Mouse (Mus musculus) lung, postnatal 0 days (tissue): ENCODE measurements around the gene Rnase13.

ENCODE experiments used
- CTCF ChIP-seq: IDR thresholded peaks from 2 replicates; pipeline ENCODE4 v1.5.1; 2016; ENCODE audit warnings: antibody characterized with exemption, mild to moderate bottlenecking
- EP300 ChIP-seq: IDR thresholded peaks from 2 replicates; pipeline ENCODE4 v1.6.1; 2016; ENCODE audit warnings: antibody characterized with exemption, mild to moderate bottlenecking, control low read depth

GRCm38 (mm10) chr14:51871741-51872140, 50.8 kb downstream of the Rnase13 start:
- TF ChIP-seq CTCF (no peak), EP300 (no peak)
